Mouse (Mus musculus): ENCODE measurements at regions not wholly inside any gene's neighbourhood (a gene's known extent, or its start where the extent isn't known, plus 50 kb on each side); places are given as distances from the start of the nearest gene placed in this dataset.

DNA sequence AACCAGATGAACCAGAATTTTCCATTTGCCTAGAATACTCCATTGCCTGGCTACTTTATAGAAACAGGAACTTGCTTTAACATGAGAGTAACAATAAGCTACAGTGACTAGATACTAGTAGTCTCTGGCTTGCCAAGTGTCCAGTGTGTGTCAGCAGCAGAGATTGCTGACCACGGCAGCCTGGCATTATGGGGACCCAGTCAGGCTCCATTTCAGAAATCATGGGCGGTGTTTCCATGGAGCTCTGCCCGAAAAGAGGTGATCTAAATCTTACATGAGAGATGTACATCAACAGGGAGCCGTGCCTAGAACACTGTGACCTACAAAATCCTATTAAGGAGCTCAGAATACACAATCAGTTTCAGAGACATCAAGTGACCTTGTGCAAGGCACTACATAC, 160.8 kb upstream of the Bcl6 start:
- no peak for DNase-seq

DNA sequence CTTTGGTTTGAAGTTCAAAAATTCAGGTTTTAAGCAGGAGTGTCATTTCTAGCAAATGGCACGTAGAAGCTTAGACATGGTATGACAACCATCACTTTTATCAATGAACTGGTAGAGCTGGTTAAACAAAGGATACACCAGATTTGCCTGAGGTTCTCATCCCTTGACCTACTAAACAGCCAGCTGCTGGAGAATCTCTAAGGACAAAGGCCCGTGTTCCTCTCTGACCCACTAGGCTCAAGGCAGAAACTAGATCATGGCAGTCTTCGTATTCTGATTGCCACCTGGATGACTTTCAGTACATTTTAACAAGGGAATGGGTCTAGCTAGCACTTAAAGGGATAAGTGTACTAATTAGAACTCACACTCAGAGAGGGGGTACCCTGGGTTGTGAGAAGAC, 155.2 kb upstream of the Bcl6 start:
- no peak for DNase-seq

- DNase-seq = peak in 1 of 2 experiments; percentile 31
Measured at GRCm38 (mm10) chr16:24142915-24143541, 154.4 kb upstream of the Bcl6 start.

- no peak for DNase-seq
Measured at GRCm38 (mm10) chr16:24139109-24139508, 150.5 kb upstream of the Bcl6 start.

- DNase-seq = no peak
Measured at GRCm38 (mm10) chr16:24137266-24138033, 148.8 kb upstream of the Bcl6 start.

- no peak for DNase-seq
Measured at GRCm38 (mm10) chr16:24136483-24137148, 148.0 kb upstream of the Bcl6 start.

- DNase-seq = peak in 1 of 2 experiments; percentile 37
Measured at GRCm38 (mm10) chr16:24135841-24136240, 147.2 kb upstream of the Bcl6 start.

DNA sequence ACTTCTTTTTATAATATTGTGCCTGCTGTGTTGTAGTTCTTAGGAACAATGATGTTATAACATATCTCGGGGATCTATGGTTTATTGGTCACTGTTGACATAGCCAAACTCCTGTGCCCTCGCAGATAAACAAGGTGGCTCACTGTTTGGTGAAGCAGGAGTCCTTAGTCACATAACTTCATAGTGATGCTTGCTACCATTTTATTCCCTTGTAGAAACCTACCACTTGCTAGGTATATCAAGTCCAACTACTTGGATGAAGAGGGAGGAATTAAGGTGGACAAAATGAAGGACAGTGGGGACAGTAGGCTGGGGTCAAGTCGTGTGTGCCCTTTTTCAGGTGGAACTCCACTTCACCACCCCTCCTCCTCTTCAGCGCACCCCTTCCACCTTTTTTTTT, 146.7 kb upstream of the Bcl6 start:
- DNase-seq = no peak

GRCm38 (mm10) chr16:24134486-24135050, 145.9 kb upstream of the Bcl6 start:
- DNase-seq = no peak

- no peak for DNase-seq
Measured at GRCm38 (mm10) chr16:24130646-24131045, 142.0 kb upstream of the Bcl6 start.

DNA sequence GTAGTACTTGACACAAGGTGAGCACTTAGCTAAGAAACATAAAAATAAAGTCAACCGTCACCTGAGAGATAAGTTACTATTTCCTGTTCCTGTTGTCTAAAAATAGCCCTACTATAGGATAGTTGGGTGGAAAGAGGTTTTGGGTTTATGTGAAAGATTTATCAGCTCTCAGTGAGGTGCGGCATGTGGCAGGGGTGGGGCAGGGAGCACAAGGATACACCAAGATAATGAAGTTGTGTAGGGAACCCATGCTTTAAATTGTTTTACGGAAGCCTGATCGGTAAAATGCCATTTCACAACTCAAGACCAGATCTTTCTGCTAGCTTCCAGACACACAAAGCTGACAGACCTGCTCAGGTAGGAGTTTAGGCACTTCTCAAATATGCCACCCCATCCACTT, 141.0 kb upstream of the Bcl6 start:
- no peak for DNase-seq

DNA sequence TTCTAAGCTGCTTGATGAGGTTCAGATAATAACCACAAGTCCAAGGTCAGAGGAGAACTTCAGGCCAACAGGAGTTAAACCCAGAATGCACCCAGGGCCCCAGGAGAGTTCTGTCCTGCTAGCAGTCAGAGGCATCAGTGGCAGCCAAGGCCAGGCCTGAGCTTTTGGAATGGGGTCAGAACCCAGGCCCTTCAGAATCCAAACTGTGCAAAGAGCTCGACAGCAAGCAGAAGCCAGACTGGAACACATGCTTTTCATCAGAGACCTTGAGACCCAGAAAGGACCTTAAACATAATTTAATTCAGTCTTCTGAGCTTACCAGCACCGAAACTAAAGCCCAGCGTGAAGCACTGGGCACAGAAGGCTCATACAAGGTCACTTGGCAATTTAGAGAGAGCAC, 139.9 kb upstream of the Bcl6 start:
- DNase-seq = peak; percentile 49 to 62

DNA sequence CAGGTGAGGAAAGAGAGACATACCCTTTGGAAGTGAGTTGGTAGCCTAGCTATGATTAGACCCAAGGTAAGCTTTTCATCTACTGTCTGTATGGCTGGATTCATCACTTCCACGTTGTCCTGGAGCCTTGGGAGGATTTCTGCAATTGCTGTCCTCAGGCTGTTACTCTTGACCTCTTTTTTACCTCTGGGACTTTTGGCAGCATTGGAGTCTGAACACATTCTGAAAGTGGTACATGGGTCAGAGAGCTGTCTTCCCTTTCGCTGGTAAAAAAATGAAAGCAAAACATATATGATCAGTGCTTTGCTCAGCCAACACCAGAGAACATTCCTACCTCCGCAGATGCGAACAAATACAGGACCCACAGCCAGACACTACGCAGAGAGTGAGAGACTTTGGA, 136.1 kb upstream of the Bcl6 start:
- no peak for DNase-seq

GRCm38 (mm10) chr16:24124083-24124482, 135.4 kb upstream of the Bcl6 start:
- DNase-seq = no peak

DNA sequence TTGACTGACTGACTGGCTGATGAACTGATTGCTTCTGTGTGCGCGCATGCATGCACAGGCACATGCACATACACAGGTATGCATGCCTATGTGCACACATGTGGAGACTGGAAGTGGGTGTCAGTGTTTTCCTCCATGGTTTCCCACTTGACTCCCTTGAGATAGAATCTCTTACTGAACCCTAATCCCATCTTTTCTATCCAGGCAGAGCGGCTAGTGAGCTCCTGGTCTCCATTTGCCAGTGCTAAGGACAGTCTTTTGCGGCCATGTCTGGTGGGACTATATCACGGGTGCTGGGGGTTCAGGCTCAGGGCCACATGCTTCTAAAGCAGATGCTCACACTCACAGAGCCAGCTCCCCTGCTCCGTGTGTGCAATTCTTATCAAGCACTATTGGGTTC, 133.0 kb upstream of the Bcl6 start:
- DNase-seq = no peak

DNA sequence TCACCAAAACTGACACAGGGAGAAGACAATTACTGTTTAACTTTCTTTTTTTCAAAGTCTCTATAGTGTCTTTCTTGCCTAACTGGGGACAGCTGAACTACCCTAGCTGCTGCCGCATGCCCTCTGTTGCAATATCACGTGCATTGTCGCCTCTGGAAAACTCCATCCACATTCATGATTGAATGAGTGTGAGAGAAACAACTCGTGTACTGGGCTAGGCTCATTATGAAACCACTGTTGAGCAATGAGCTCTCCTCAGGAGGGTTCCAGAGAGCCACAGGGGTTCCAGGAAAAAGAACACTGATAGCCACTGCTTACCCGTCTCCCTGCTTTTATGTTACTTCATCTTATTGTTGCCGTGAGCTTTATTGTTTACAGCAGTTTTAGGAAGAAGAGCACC, 132.2 kb upstream of the Bcl6 start:
- DNase-seq = peak; percentile 51 to 55

DNA sequence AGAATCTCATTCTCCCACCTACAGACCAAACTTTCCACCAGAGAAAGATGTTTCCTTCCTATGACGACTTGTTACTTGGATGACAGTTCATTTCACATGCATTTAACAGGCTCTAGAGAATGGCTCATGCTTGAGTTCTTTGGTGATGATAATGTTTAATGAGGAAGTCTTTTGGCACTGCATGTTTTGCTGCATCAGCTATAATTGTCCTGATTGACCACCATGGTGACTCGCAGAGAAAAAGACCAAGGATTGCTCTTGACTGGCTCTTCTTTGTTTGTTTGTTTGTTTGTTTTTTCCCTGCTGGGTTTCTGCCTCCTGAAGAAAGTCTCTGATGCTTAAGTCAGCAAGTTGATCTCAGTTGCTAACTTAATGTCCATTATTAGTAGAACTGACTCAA, 129.8 kb upstream of the Bcl6 start:
- DNase-seq = no peak

DNA sequence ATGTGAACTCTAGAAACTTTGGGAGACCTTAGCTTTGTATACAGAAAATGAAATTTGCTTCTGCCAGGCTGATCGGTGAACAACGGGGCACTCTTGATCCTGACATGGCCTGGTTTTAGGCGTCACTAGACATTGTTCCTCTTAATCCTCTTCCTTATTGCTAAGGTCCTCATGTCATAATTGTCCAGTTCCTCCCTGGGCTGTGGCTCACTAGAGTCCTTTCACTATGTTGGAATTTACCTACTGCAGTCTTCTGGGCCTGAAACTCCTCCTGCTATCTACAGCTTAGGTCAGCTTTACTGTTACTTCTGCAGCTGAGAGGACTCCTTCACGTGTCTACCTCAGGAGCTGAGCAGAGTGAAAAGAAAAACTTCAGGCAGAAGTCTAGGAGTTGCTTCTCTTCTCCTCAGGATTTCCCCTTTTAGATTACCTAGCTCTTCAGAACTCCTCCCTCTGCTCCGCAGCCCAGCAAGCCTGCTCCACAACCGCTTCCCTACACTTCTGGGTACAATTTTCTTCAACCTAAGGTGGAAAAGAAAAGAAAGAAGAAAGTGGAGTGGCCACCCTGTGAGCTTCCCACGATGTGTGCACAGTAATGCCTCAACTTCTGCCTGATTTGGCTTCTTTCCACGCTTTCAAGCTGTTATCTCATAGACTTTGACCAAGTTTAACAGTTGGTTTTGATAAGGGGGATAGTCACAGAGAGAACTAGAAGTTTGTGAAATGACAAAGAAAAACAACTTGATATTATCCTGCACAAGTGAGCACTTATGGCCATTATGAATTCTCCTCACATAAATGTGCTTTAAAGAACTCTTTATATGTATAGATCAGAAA, 114.4 kb upstream of the Bcl6 start:
- DNase-seq = no peak

DNA sequence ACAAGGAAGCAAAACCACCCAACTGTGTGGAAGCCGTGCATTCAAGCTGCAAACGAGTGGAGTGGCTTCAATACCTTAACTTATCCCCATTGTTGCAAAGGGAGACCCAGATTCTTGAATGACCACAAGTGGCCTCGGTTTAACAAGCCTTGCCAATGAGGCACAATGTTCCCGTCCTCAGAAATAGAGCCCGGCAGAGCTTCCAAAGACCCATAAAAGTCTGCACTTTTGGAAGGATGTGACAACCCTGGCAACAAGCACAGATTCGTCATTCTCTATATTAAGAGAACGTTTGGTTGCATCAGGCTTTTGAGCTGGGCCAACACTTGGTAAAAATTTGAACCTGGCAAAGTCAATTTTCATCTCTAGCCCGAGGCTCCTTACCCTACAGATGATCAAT, 108.9 kb upstream of the Bcl6 start:
- peak; percentile 27 for DNase-seq

DNA sequence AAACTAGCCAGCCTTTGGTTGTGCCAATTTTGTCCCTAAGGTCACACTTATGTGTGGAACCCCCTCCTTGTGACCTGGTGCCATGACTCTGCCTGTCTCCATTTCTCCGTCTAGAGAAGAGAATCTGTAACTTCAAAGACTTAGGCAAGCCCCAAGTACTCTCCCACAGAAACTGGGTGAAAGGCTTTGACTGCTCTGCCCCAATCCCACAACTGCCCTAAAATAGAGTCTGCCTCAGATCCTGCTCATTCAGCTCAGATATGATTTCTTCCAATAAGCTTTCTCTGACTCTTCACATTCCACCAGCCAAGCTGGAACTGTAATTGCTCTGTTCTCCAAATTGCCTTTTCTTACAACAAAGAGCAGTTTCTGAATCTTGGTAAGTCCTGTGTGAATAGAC, 107.4 kb upstream of the Bcl6 start:
- no peak for DNase-seq

GRCm38 (mm10) chr16:24095630-24096029, 107.0 kb upstream of the Bcl6 start:
- DNase-seq = no peak

GRCm38 (mm10) chr16:24094566-24094965, 105.9 kb upstream of the Bcl6 start:
- no peak for DNase-seq

Measured in adrenal gland, postnatal 36 days (tissue).